Mouse (Mus musculus): ENCODE measurements around the gene Ifi209. TPM values are rescaled to one million over a fixed set of nuclear protein-coding genes. Genes with fewer than 3 reads are reported as not detected.
"Not testable (repeated sequence)": the region's sequence is repeated elsewhere in the genome, so short reads cannot be mapped to it uniquely, and the experiment has no call there.

The Ifi209 gene
- polyA plus RNA-seq, 1 experiment, result 1.6 TPM

GRCm38 (mm10) chr1:173645393-173645792, 14.7 kb downstream of the Ifi209 start:
- DNase-seq, result no peak
- H3K4me1 ChIP-seq (ENCODE audit: control insufficient read depth, insufficient read depth, low read length), result no peaks in the 10 kb centered on the region
- TF ChIP-seq POLR2A (IDR thresholded peaks at IDR 0.05; ENCODE audit: low read depth, low read length), result no peak
- no peak for TF ChIP-seq CTCF (conservative IDR thresholded peaks at IDR 0.05; ENCODE audit: insufficient read depth, insufficient read length, low read depth, low read length)
- H3K27ac ChIP-seq (ENCODE audit: insufficient read depth, low read depth, low read length), result no peak overlapping the region
- H3K27me3 ChIP-seq (replicated peaks; ENCODE audit: control insufficient read depth, insufficient read depth, low read length), result no peaks in the 10 kb centered on the region
- H3K4me3 ChIP-seq (ENCODE audit: insufficient read depth, low read depth, low read length), result no peak overlapping the region
- no peaks in the 10 kb centered on the region for H3K36me3 ChIP-seq (ENCODE audit: control insufficient read depth, insufficient read depth, low read length)
- WGBS, result 74% methylated on average over 2 of the region's 2 CpGs

- DNase-seq, result no peak
- no peak overlapping the region for H3K4me3 ChIP-seq (ENCODE audit: insufficient read depth, low read depth, low read length)
- H3K4me1 ChIP-seq (ENCODE audit: control insufficient read depth, insufficient read depth, low read length), result no peaks in the 10 kb centered on the region
- WGBS, result 50% methylated on average over 4 of the region's 4 CpGs
- no peaks in the 10 kb centered on the region for H3K36me3 ChIP-seq (ENCODE audit: control insufficient read depth, insufficient read depth, low read length)
- no peak overlapping the region for H3K27ac ChIP-seq (ENCODE audit: insufficient read depth, low read depth, low read length)
- no peaks in the 10 kb centered on the region for H3K27me3 ChIP-seq (replicated peaks; ENCODE audit: control insufficient read depth, insufficient read depth, low read length)
- TF ChIP-seq CTCF (conservative IDR thresholded peaks at IDR 0.05; ENCODE audit: insufficient read depth, insufficient read length, low read depth, low read length) (no peak), POLR2A (IDR thresholded peaks at IDR 0.05; ENCODE audit: low read depth, low read length) (no peak)
Observed at GRCm38 (mm10) chr1:173657973-173658372, 27.3 kb downstream of the Ifi209 start.

GRCm38 (mm10) chr1:173673458-173674097, 42.9 kb downstream of the Ifi209 start, which contains the start of gene Ifi208:
Gene Ifi208, plus strand, starts transcription at chr1:173673675.
- peak; percentile 13 for DNase-seq
- H3K27ac ChIP-seq (ENCODE audit: insufficient read depth, low read depth, low read length); H3K27me3 ChIP-seq (replicated peaks; ENCODE audit: control insufficient read depth, insufficient read depth, low read length); H3K4me3 ChIP-seq (ENCODE audit: insufficient read depth, low read depth, low read length); H3K36me3 ChIP-seq (ENCODE audit: control insufficient read depth, insufficient read depth, low read length); H3K4me1 ChIP-seq (ENCODE audit: control insufficient read depth, insufficient read depth, low read length): not testable (repeated sequence)
- 24% methylated on average over 3 of the region's 3 CpGs for WGBS

DNA sequence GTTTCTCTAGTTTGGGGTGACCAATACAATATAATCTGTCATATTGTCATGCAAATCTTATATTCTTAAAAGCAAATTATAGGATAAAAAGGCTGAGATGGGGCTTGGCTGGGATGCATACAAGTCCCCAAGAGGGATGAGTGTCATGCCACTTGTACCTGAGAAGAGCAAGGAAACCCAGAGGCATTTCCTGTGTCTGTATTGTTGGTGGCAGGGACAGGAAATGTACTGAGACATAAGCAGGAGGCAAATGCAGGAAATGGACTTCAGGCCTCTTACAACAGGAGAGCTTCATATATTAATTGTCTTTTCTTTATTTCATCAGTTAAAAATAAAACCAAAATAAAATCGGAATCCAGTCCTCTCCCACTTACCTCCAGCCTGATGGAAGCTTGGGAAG, 47.9 kb downstream of the Ifi209 start:
- not testable (repeated sequence) for H3K4me1 ChIP-seq (ENCODE audit: control insufficient read depth, insufficient read depth, low read length); H3K27me3 ChIP-seq (replicated peaks; ENCODE audit: control insufficient read depth, insufficient read depth, low read length); H3K27ac ChIP-seq (ENCODE audit: insufficient read depth, low read depth, low read length); H3K4me3 ChIP-seq (ENCODE audit: insufficient read depth, low read depth, low read length); H3K36me3 ChIP-seq (ENCODE audit: control insufficient read depth, insufficient read depth, low read length)
- WGBS, result 74% methylated on average over 1 of the region's 1 CpGs
- DNase-seq, result peak; percentile 2

- Histone ChIP-seq H3K4me1 (ENCODE audit: control insufficient read depth, insufficient read depth, low read length) (no peaks in the 10 kb centered on the region), H3K27me3 (replicated peaks; ENCODE audit: control insufficient read depth, insufficient read depth, low read length) (no peaks in the 10 kb centered on the region), H3K27ac (ENCODE audit: insufficient read depth, low read depth, low read length) (no peak overlapping the region), H3K36me3 (ENCODE audit: control insufficient read depth, insufficient read depth, low read length) (no peaks in the 10 kb centered on the region), H3K4me3 (ENCODE audit: insufficient read depth, low read depth, low read length) (no peak overlapping the region)
- TF ChIP-seq POLR2A (IDR thresholded peaks at IDR 0.05; ENCODE audit: low read depth, low read length) (no peak), CTCF (conservative IDR thresholded peaks at IDR 0.05; ENCODE audit: insufficient read depth, insufficient read length, low read depth, low read length) (no peak)
- DNase-seq, result no peak
- WGBS, result 91% methylated on average over 1 of the region's 1 CpGs
Observed at GRCm38 (mm10) chr1:173694270-173694669, 63.6 kb downstream of the Ifi209 start.

Other genes with a start within 250 kb of the Ifi209 start
- 1.5 and 4.9 TPM in 2 replicates for gene Ifi206, start 139.9 kb upstream of the Ifi209 start, polyA plus RNA-seq (2012; rRNA removed)
- 0.52 TPM in 1 of 2 replicates, not detected in the other for gene Ifi214, start 95.0 kb upstream of the Ifi209 start, polyA plus RNA-seq (2012; rRNA removed)
- 2.3 and 6.4 TPM in 2 replicates for gene Ifi213, start 31.6 kb upstream of the Ifi209 start, polyA plus RNA-seq (2012; rRNA removed)
- gene Ifi208, start 42.8 kb downstream of the Ifi209 start, polyA plus RNA-seq (2012; rRNA removed), result 1.5 and 3.3 TPM in 2 replicates
- gene Ifi207, start 110.8 kb downstream of the Ifi209 start, polyA plus RNA-seq (2012; rRNA removed), result 2.7 and 3.6 TPM in 2 replicates
- 0.75 and 1.0 TPM in 2 replicates for gene Ifi204, start 136.0 kb downstream of the Ifi209 start, polyA plus RNA-seq (2012; rRNA removed)

Data from kidney, adult 2 months (tissue).